Mouse (Mus musculus): ENCODE results near the gene Lamb1. TPM values are rescaled to one million over a fixed set of nuclear protein-coding genes. Genes with fewer than 3 reads are reported as not detected.

Gene Lamb1
- polyA plus RNA-seq, 1 experiment: 23.8 TPM

DNA sequence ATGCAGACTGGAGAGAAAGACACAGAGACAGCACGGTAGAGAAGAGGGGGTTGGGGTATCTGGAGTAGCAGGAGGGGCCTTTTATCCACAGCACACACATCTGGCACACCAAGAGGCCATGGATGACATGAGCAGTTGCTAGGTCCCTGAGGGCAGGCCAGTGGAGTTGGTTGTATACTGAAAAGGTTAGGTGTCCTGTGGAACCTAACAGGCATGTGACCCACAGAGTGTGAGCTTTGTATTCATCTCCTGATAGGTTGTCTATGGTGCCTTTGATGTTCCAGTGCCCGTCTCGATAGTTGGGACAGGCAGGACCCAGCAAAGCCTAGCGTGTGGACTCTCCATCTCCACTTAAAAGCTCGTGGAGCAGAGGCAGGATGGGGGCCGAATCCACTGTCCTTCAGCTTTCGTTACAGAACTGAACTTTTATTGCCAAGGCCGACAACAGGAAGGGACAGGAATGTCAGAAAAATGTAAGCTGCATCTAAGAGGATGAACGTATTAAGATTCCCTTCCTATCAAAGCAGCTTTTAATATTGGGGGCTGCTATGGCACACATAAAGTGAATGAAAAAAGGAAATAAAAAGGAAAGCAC is 46.7 kb downstream of the Lamb1 start:
- TF ChIP-seq POLR2A (IDR thresholded peaks at IDR 0.05; ENCODE audit: low read depth, low read length) (no peak), CTCF (IDR thresholded peaks at IDR 0.05; ENCODE audit: extremely low read depth, insufficient read length, insufficient replicate concordance, low read depth, low read length) (no peak)
- WGBS: 81% methylated on average over 9 of the region's 9 CpGs
- Histone ChIP-seq H3K27ac (ENCODE audit: insufficient read depth, low read depth, low read length) (no peak overlapping the region), H3K4me1 (ENCODE audit: control insufficient read depth, insufficient read depth, insufficient read length, low read length) (no peaks in the 10 kb centered on the region), H3K27me3 (ENCODE audit: control insufficient read depth, insufficient read depth, low read length) (no peaks in the 10 kb centered on the region), H3K36me3 (ENCODE audit: control insufficient read depth, insufficient read depth, low read length) (no peaks in the 10 kb centered on the region), H3K4me3 (ENCODE audit: low read depth, low read length) (no peak overlapping the region)

DNA sequence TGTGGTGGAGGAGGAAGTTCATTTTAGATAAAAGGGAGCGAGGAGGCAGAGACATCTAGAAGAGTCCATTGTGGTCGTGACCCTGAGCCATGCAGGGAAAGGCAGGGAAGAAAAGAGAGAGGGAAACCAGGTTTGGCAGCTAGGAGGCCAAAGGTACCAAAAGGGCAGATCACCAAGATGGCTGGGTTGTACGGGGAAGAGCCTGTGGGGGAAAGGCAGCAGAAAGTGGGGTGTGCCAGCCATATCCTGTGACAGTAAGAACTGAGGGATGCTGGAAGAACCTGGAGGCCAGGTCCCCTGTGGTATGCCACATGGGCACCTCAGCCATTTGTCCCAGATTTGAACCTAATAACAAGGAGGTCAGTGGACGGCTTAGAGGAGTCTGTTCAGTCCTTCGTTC is 47.2 kb downstream of the Lamb1 start:
- TF ChIP-seq POLR2A (IDR thresholded peaks at IDR 0.05; ENCODE audit: low read depth, low read length) (no peak), CTCF (IDR thresholded peaks at IDR 0.05; ENCODE audit: extremely low read depth, insufficient read length, insufficient replicate concordance, low read depth, low read length) (no peak)
- 71% methylated on average over 5 of the region's 5 CpGs for WGBS
- Histone ChIP-seq H3K27me3 (ENCODE audit: control insufficient read depth, insufficient read depth, low read length) (no peaks in the 10 kb centered on the region), H3K27ac (ENCODE audit: insufficient read depth, low read depth, low read length) (no peak overlapping the region), H3K36me3 (ENCODE audit: control insufficient read depth, insufficient read depth, low read length) (no peaks in the 10 kb centered on the region), H3K4me3 (ENCODE audit: low read depth, low read length) (no peak overlapping the region), H3K4me1 (ENCODE audit: control insufficient read depth, insufficient read depth, insufficient read length, low read length) (no peaks in the 10 kb centered on the region)

DNA sequence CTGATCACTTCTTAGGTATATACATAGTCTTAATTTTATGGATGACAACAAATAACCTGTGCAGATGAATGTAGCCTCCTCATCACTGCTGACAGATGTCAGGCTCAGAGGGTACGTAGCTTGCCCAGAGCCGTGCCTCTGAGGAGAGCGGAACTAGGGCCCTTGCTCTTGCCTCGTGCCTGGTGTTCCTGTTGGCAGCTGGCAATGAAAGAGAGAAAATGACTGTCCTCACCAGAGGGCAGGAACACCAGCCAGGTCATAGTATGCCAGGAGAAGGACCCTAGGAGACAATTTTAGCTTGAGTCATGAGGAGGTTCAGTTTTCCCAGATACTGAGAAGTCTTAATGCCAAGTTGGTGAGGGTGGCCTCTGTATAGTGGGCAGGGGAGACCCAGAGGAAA is 48.1 kb downstream of the Lamb1 start:
- no peaks in the 10 kb centered on the region for H3K27me3 ChIP-seq (ENCODE audit: control insufficient read depth, insufficient read depth, low read length)
- WGBS: 93% methylated on average over 4 of the region's 4 CpGs
- H3K4me3 ChIP-seq (ENCODE audit: low read depth, low read length): no peak overlapping the region
- no peaks in the 10 kb centered on the region for H3K4me1 ChIP-seq (ENCODE audit: control insufficient read depth, insufficient read depth, insufficient read length, low read length)
- H3K27ac ChIP-seq (ENCODE audit: insufficient read depth, low read depth, low read length): no peak overlapping the region
- H3K36me3 ChIP-seq (ENCODE audit: control insufficient read depth, insufficient read depth, low read length): no peaks in the 10 kb centered on the region
- TF ChIP-seq CTCF (IDR thresholded peaks at IDR 0.05; ENCODE audit: extremely low read depth, insufficient read length, insufficient replicate concordance, low read depth, low read length): no peak
- TF ChIP-seq POLR2A (IDR thresholded peaks at IDR 0.05; ENCODE audit: low read depth, low read length): no peak

DNA sequence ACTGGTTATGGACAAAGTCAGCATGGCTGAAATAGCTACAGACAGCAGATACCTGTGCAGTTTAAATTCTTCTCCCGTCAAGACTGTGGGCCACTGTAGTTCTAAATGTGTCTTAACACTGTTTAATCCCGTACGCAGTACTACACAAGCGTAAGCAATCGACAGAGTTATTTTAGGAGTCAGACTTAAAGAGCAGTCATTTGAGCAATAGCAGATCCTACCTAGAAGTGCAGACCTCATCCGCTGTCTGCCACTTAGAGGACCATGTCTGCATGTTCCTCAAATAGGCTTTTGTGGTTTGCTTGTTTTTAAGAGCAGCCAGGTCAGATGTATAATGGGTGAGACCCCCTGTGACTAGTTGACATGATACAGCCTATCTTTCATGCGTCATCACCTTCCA is 49.3 kb downstream of the Lamb1 start:
- Histone ChIP-seq H3K27me3 (ENCODE audit: control insufficient read depth, insufficient read depth, low read length) (no peaks in the 10 kb centered on the region), H3K4me1 (ENCODE audit: control insufficient read depth, insufficient read depth, insufficient read length, low read length) (no peaks in the 10 kb centered on the region), H3K36me3 (ENCODE audit: control insufficient read depth, insufficient read depth, low read length) (no peaks in the 10 kb centered on the region), H3K27ac (ENCODE audit: insufficient read depth, low read depth, low read length) (no peak overlapping the region), H3K4me3 (ENCODE audit: low read depth, low read length) (no peak overlapping the region)
- WGBS: 87% methylated on average over 7 of the region's 7 CpGs
- TF ChIP-seq CTCF (IDR thresholded peaks at IDR 0.05; ENCODE audit: extremely low read depth, insufficient read length, insufficient replicate concordance, low read depth, low read length): no peak
- TF ChIP-seq POLR2A (IDR thresholded peaks at IDR 0.05; ENCODE audit: low read depth, low read length): no peak

DNA sequence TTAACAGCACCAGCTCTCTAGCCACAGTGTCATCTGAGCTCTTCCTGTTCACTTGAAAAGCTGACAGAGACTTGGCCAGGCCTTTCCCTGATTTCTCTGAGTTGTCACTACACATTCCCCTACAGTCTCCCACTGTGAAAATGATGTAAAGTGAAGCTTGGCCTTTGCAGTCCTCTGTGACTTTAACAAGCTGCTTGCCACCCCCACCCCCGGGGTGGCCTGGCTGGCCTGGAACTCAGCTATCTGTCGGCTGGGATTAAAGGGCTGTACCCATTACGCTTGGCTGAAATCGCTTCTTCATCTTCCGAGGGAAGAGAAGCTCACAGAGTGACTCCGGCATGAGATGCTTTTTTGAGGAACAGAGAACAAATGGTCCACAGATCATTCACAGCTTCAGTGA is 50.9 kb downstream of the Lamb1 start:
- Histone ChIP-seq H3K4me1 (ENCODE audit: control insufficient read depth, insufficient read depth, insufficient read length, low read length) (no peaks in the 10 kb centered on the region), H3K27me3 (ENCODE audit: control insufficient read depth, insufficient read depth, low read length) (no peaks in the 10 kb centered on the region), H3K36me3 (ENCODE audit: control insufficient read depth, insufficient read depth, low read length) (0 out of 2 replicates have a peak, but pooled peaks cover 2% of the 10 kb centered on the region), H3K4me3 (ENCODE audit: low read depth, low read length) (no peak overlapping the region), H3K27ac (ENCODE audit: insufficient read depth, low read depth, low read length) (no peak overlapping the region)
- TF ChIP-seq CTCF (IDR thresholded peaks at IDR 0.05; ENCODE audit: extremely low read depth, insufficient read length, insufficient replicate concordance, low read depth, low read length) (no peak), POLR2A (IDR thresholded peaks at IDR 0.05; ENCODE audit: low read depth, low read length) (no peak)
- 74% methylated on average over 6 of the region's 6 CpGs for WGBS

DNA sequence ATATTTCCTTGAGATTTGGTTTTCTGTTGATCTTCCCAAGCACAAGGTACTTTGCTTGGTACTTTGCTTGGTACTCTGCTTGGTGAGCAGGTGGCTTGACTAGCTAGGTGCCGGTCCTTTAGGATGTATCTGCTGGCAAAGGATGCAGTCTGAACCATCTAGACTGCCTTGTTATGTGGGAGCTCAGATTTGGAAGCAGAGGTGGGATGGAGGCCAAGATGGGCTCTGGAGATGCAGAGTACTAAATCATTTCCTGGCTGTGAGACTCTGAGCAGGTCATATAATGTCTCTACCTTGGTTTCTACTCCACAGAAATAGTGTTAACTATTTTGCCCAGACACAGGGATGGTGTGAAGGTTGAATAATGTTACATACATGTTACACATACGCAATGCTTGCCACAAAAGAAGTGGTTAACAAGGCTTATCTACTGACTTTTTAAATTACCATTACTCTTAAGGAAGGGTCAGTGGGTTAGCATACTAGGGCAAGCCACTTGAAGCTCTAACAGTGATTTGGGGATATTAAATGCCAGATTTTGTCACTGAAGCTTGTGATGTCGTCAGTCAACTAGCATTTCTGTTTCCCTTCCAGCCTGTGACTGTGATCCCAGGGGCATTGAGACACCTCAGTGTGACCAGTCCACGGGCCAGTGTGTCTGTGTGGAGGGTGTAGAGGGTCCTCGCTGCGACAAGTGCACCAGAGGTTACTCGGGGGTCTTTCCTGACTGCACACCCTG is 52.8 kb downstream of the Lamb1 start:
- TF ChIP-seq CTCF (IDR thresholded peaks at IDR 0.05; ENCODE audit: extremely low read depth, insufficient read length, insufficient replicate concordance, low read depth, low read length): no peak
- no peak for TF ChIP-seq POLR2A (IDR thresholded peaks at IDR 0.05; ENCODE audit: low read depth, low read length)
- Histone ChIP-seq H3K27ac (ENCODE audit: insufficient read depth, low read depth, low read length) (no peak overlapping the region), H3K27me3 (ENCODE audit: control insufficient read depth, insufficient read depth, low read length) (no peaks in the 10 kb centered on the region), H3K36me3 (ENCODE audit: control insufficient read depth, insufficient read depth, low read length) (peaks cover 5% of the 10 kb centered on the region; the same call in 1 of the 2 replicates), H3K4me3 (ENCODE audit: low read depth, low read length) (no peak overlapping the region), H3K4me1 (ENCODE audit: control insufficient read depth, insufficient read depth, insufficient read length, low read length) (no peaks in the 10 kb centered on the region)
- 85% methylated on average over 7 of the region's 7 CpGs for WGBS

DNA sequence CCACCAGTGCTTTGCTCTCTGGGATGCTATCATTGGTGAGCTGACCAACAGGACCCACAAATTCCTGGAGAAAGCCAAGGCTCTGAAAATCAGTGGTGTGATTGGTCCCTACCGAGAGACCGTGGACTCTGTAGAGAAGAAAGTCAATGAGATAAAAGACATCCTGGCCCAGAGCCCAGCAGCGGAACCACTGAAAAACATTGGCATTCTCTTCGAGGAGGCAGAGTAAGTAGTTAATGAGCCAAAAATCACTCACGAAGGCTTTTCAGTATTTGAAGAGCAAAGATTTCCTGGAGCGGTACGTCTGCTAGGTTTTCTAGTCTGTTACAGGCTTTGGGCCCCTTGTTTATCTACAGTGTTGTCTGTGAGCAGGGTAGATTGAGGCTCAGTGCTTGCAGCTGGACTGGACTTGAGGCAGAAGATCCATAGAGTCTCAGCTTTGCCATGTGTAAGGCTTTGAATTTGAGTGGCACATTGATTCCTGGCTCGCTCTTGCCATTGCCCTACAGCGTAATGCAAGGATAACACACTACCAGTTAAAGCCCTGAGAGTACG is 53.5 kb downstream of the Lamb1 start:
- Histone ChIP-seq H3K36me3 (ENCODE audit: control insufficient read depth, insufficient read depth, low read length) (peaks cover 5% of the 10 kb centered on the region; the same call in 1 of the 2 replicates), H3K4me3 (ENCODE audit: low read depth, low read length) (no peak overlapping the region), H3K27me3 (ENCODE audit: control insufficient read depth, insufficient read depth, low read length) (no peaks in the 10 kb centered on the region), H3K4me1 (ENCODE audit: control insufficient read depth, insufficient read depth, insufficient read length, low read length) (no peaks in the 10 kb centered on the region), H3K27ac (ENCODE audit: insufficient read depth, low read depth, low read length) (no peak overlapping the region)
- TF ChIP-seq POLR2A (IDR thresholded peaks at IDR 0.05; ENCODE audit: low read depth, low read length): no peak
- TF ChIP-seq CTCF (IDR thresholded peaks at IDR 0.05; ENCODE audit: extremely low read depth, insufficient read length, insufficient replicate concordance, low read depth, low read length): no peak
- WGBS: 74% methylated on average over 10 of the region's 10 CpGs

All from small intestine, adult 2 months (tissue).